Mouse (Mus musculus) adrenal gland, postnatal 10 days (tissue): ENCODE measurements around the gene Dcaf11. TPM values are rescaled to one million over a fixed set of nuclear protein-coding genes. Genes with fewer than 3 reads are reported as not detected.

Experiments
- DNase-seq: peaks from one replicate; pipeline ENCODE4 v3.0.0; 2021; ENCODE audit warnings: mixed read lengths
- total RNA-seq, 2 experiments: library from RNA; stranded (reverse); gene quantifications; 2 replicates each; pipeline ENCODE4 v1.2.3; 2021

The Dcaf11 gene
- total RNA-seq, 2 experiments from 2014 or later: 85.2 to 89.5 TPM

GRCm38 (mm10) chr14:55555788-55556187 lies 4.0 kb upstream of the Dcaf11 start:
- DNase-seq: no peak

- peak; percentile 86 for DNase-seq
These were observed 2.8 kb upstream of the Dcaf11 start for GRCm38 (mm10) chr14:55557003-55557402.

GRCm38 (mm10) chr14:55557587-55557986 lies 2.2 kb upstream of the Dcaf11 start:
- DNase-seq: no peak

- DNase-seq: no peak
These were observed 912 bp upstream of the Dcaf11 start for GRCm38 (mm10) chr14:55558740-55559448.

- DNase-seq: peak; percentile 98
These were observed 632 bp downstream of the Dcaf11 start, which contains the start of gene A730061H03Rik for GRCm38 (mm10) chr14:55560202-55561073. Gene A730061H03Rik, minus strand, starts transcription at chr14:55560406.

GRCm38 (mm10) chr14:55561860-55562259 lies 2.1 kb downstream of the Dcaf11 start:
- DNase-seq: no peak

- no peak for DNase-seq
These were observed 3.4 kb downstream of the Dcaf11 start for GRCm38 (mm10) chr14:55563249-55563648.

GRCm38 (mm10) chr14:55565748-55566147 lies 5.9 kb downstream of the Dcaf11 start:
- no peak for DNase-seq

- DNase-seq: no peak
These were observed 7.7 kb downstream of the Dcaf11 start for GRCm38 (mm10) chr14:55567496-55567895.

GRCm38 (mm10) chr14:55570588-55570987 lies 10.8 kb downstream of the Dcaf11 start:
- DNase-seq: no peak

GRCm38 (mm10) chr14:55571760-55572159 lies 12.0 kb downstream of the Dcaf11 start:
- no peak for DNase-seq

GRCm38 (mm10) chr14:55575302-55575701 lies 15.5 kb downstream of the Dcaf11 start, which contains the start of gene Fitm1:
Gene Fitm1, plus strand, starts transcription at chr14:55575617.
- no peak for DNase-seq

GRCm38 (mm10) chr14:55575711-55576110 lies 15.9 kb downstream of the Dcaf11 start:
- DNase-seq: no peak

- DNase-seq: no peak
These were observed 16.6 kb downstream of the Dcaf11 start for GRCm38 (mm10) chr14:55576376-55576775.

GRCm38 (mm10) chr14:55577871-55578667 lies 18.3 kb downstream of the Dcaf11 start, which contains the start of gene Psme1:
Gene Psme1, plus strand, starts transcription at chr14:55578123.
- DNase-seq: peak; percentile 89

- DNase-seq: peak; percentile 85
These were observed 19.0 kb downstream of the Dcaf11 start for GRCm38 (mm10) chr14:55578668-55579269.

- DNase-seq: no peak
These were observed 20.0 kb downstream of the Dcaf11 start for GRCm38 (mm10) chr14:55579511-55580496.

- no peak for DNase-seq
These were observed 20.9 kb downstream of the Dcaf11 start for GRCm38 (mm10) chr14:55580731-55581130.

GRCm38 (mm10) chr14:55581981-55582681 lies 22.3 kb downstream of the Dcaf11 start:
- DNase-seq: no peak

- DNase-seq: no peak
These were observed 24.5 kb downstream of the Dcaf11 start for GRCm38 (mm10) chr14:55584303-55584701.
